In the genomic region with DNA sequence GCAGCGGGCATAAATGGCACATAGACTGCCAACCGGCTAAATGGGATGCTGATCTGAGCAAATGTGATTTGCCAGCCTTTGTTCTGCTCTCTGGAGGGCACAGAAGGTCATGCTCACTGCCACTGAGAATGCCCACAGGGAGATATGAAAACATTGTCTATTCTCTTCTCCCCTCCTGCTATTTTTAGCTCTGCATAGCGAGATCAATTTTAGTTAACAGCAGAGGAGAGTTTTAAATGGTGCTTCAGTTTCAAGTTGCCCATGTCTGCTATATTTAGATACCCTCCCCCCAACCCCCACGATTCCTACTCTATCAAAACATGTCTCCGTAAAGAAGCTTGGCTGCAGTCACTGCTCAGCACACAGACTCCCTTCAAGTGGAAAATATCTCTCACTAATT, we compare ENCODE assay signal across 7 mouse cellular contexts. TPM values are rescaled to one million over a fixed set of nuclear protein-coding genes. Genes with fewer than 3 reads are reported as not detected.
DNase-seq lines count a peak whose midpoint lies in the region; ATAC-seq lines count a peak whose summit lies in the region.

No protein-coding gene starts in this region.

- peaks cover 29% of the 10 kb centered on the region for H3K4me1 ChIP-seq in midbrain, embryonic 13.5 days (replicated peaks)
- H3K4me1 ChIP-seq in midbrain, embryonic 10.5 days = peaks cover 13% of the 10 kb centered on the region
- peaks cover 28% of the 10 kb centered on the region for H3K4me1 ChIP-seq in forebrain, embryonic 15.5 days
- H3K4me1 ChIP-seq in hindbrain, embryonic 16.5 days (ENCODE audit: control insufficient read depth, insufficient read depth, low read depth, low read length) = peaks cover 18% of the 10 kb centered on the region

- DNase-seq in midbrain, embryonic 10.5 days (ENCODE audit: low spot score) = no peak
- DNase-seq in right cerebral cortex, postnatal 10 days (ENCODE audit: low spot score in 2 of 2) = peak; percentile 53 to 70
- DNase-seq in lung, postnatal 36 days = no peak
- DNase-seq in thymus, adult 18-20 months = no peak

- ATAC-seq in midbrain, embryonic 13.5 days = peak; percentile 63; the same call in 1 of the 2 replicates
- peak; percentile 82 for ATAC-seq in forebrain, embryonic 15.5 days (replicated peaks)
- peak; percentile 73 for ATAC-seq in hindbrain, embryonic 16.5 days

- 20% methylated on average over 5 of the region's 5 CpGs for WGBS in midbrain, embryonic 13.5 days
- 69% methylated on average over 5 of the region's 5 CpGs for WGBS in midbrain, embryonic 10.5 days
- 4% methylated on average over 5 of the region's 5 CpGs for WGBS in forebrain, embryonic 15.5 days
- 2% methylated on average over 5 of the region's 5 CpGs for WGBS in hindbrain, embryonic 16.5 days

- no peak overlapping the region for H3K9ac ChIP-seq in midbrain, embryonic 13.5 days (replicated peaks)
- no peak overlapping the region for H3K9ac ChIP-seq in forebrain, embryonic 15.5 days (replicated peaks)
- peak overlapping the region; percentile 29; the same call in 1 of the 2 replicates for H3K9ac ChIP-seq in hindbrain, embryonic 16.5 days (ENCODE audit: low read depth, low read length)

- no peak overlapping the region for H3K4me3 ChIP-seq in midbrain, embryonic 13.5 days (replicated peaks)
- H3K4me3 ChIP-seq in midbrain, embryonic 10.5 days = no peak overlapping the region
- no peak overlapping the region for H3K4me3 ChIP-seq in forebrain, embryonic 15.5 days
- H3K4me3 ChIP-seq in hindbrain, embryonic 16.5 days (ENCODE audit: low read length) = no peak overlapping the region

- peak overlapping the region; percentile 78 for H3K27ac ChIP-seq in midbrain, embryonic 13.5 days
- no peak overlapping the region for H3K27ac ChIP-seq in midbrain, embryonic 10.5 days (replicated peaks)
- peak overlapping the region; percentile 88 for H3K27ac ChIP-seq in forebrain, embryonic 15.5 days (replicated peaks)
- H3K27ac ChIP-seq in hindbrain, embryonic 16.5 days (ENCODE audit: low read depth, low read length) = peak overlapping the region; percentile 80

- no peaks in the 10 kb centered on the region for H3K9me3 ChIP-seq in midbrain, embryonic 13.5 days
- H3K9me3 ChIP-seq in midbrain, embryonic 10.5 days (replicated peaks) = no peaks in the 10 kb centered on the region
- H3K9me3 ChIP-seq in forebrain, embryonic 15.5 days = no peaks in the 10 kb centered on the region
- H3K9me3 ChIP-seq in hindbrain, embryonic 16.5 days (ENCODE audit: control insufficient read depth, low read length) = no peaks in the 10 kb centered on the region

- H3K36me3 ChIP-seq in midbrain, embryonic 13.5 days = no peaks in the 10 kb centered on the region
- H3K36me3 ChIP-seq in midbrain, embryonic 10.5 days = no peaks in the 10 kb centered on the region
- H3K36me3 ChIP-seq in forebrain, embryonic 15.5 days = no peaks in the 10 kb centered on the region
- no peaks in the 10 kb centered on the region for H3K36me3 ChIP-seq in hindbrain, embryonic 16.5 days (ENCODE audit: control insufficient read depth, insufficient read depth, low read length)

- 0 out of 2 replicates have a peak overlapping the region, but pooled peaks have one; percentile 15 for H3K4me2 ChIP-seq in midbrain, embryonic 13.5 days (replicated peaks)
- peak overlapping the region; percentile 4 for H3K4me2 ChIP-seq in forebrain, embryonic 15.5 days (replicated peaks)
- H3K4me2 ChIP-seq in hindbrain, embryonic 16.5 days (ENCODE audit: low read length) = 0 out of 2 replicates have a peak overlapping the region, but pooled peaks have one; percentile 22

- no peaks in the 10 kb centered on the region for H3K27me3 ChIP-seq in midbrain, embryonic 13.5 days
- H3K27me3 ChIP-seq in midbrain, embryonic 10.5 days (ENCODE audit: low read depth, poor library complexity, severe bottlenecking) = no peaks in the 10 kb centered on the region
- no peaks in the 10 kb centered on the region for H3K27me3 ChIP-seq in forebrain, embryonic 15.5 days
- no peaks in the 10 kb centered on the region for H3K27me3 ChIP-seq in hindbrain, embryonic 16.5 days (replicated peaks; ENCODE audit: control insufficient read depth, insufficient read depth, low read length)

RNA-seq across cellular contexts. Expression of a gene that starts 52.2 kb away (rescaled TPM):
- polyA plus RNA-seq in midbrain, embryonic 13.5 days (2015; fragmentation: Nextera tagmentation; extraction: Ambion mirVana) = 66.5 and 67.7 TPM in 2 replicates
- 7.0 and 13.0 TPM in 2 replicates for polyA plus RNA-seq in midbrain, embryonic 10.5 days (2016; fragmentation: Nextera tagmentation; extraction: Ambion mirVana)
- 62.3 and 67.3 TPM in 2 replicates for polyA plus RNA-seq in forebrain, embryonic 15.5 days (2015; fragmentation: Nextera tagmentation; extraction: Ambion mirVana)
- polyA plus RNA-seq in hindbrain, embryonic 16.5 days (2015; fragmentation: Nextera tagmentation; extraction: Ambion mirVana) = 134 and 137 TPM in 2 replicates

Comparison
In these comparisons a context has a peak if more than half of its experiments do, and no peak if none do; other contexts are left out.
1. DNase-seq: peak in right cerebral cortex, postnatal 10 days (2 of 2); none in midbrain, embryonic 10.5 days (single experiment), lung, postnatal 36 days (single experiment) and thymus, adult 18-20 months (0 of 2).
2. Peak in every context shown above with its lines, with median percentiles within 50 percentile points of each other: ATAC-seq and H3K4me2 ChIP-seq.